Mouse (Mus musculus): ENCODE data around the gene Itprid2. TPM values are rescaled to one million over a fixed set of nuclear protein-coding genes. Genes with fewer than 3 reads are reported as not detected.

Itprid2 gene
- total and polyA plus RNA-seq, 3 experiments = 9.0 to 21.5 TPM; not detected in 1

GRCm38 (mm10) chr2:79634528-79635400 is at the start of gene Itprid2 (continued):
- peak; percentile 53; the same call in 1 of the 2 replicates for TF ChIP-seq NELFE (IDR thresholded peaks at IDR 0.05; ENCODE audit: low read depth, low read length)
- TF ChIP-seq HCFC1 (IDR thresholded peaks at IDR 0.05; ENCODE audit: low read depth, low read length) = no peak
- TF ChIP-seq SIN3A (IDR thresholded peaks at IDR 0.05; ENCODE audit: low read length) = no peak
- no peak for TF ChIP-seq TBP (IDR thresholded peaks at IDR 0.05; ENCODE audit: low read depth, low read length)
- no peak for TF ChIP-seq ETS1 (IDR thresholded peaks at IDR 0.05; ENCODE audit: low read depth, low read length)

- Histone ChIP-seq H3K9me3 (replicated peaks; ENCODE audit: insufficient read depth, low read length) (no peaks in the 10 kb centered on the region), H3K79me2 (ENCODE audit: control insufficient read depth, insufficient read depth, low read length, poor library complexity) (no peaks in the 10 kb centered on the region), H3K4me1 (ENCODE audit: control insufficient read depth in 1 of 2, insufficient read depth in 2 of 2, low read length in 2 of 2) (peaks cover under 1 to 2% of the 10 kb centered on the region in 2 experiments; a peak in 3 of 4 replicates), H3K9ac (ENCODE audit: control insufficient read depth, low read depth, low read length, poor library complexity, severe bottlenecking) (no peak overlapping the region), H3K27ac (ENCODE audit: control insufficient read depth, low read depth, low read length) (no peak overlapping the region), H3K27me3 (ENCODE audit: control insufficient read depth in 1 of 2, insufficient read depth in 2 of 2, low read length in 2 of 2) (peaks cover 3 to 14% of the 10 kb centered on the region in 2 experiments), H3K36me3 (ENCODE audit: control insufficient read depth in 1 of 2, insufficient read depth in 2 of 2, low read length in 2 of 2) (no peaks in the 10 kb centered on the region), H3K4me3 (ENCODE audit: control insufficient read depth in 1 of 2, insufficient read depth in 1 of 2, low read depth in 2 of 2, low read length in 2 of 2) (no peak overlapping the region)
- DNase-seq (ENCODE audit: low read depth, low spot score) = no peak
- TF ChIP-seq USF2 (IDR thresholded peaks at IDR 0.05; ENCODE audit: borderline replicate concordance in 1 of 2, insufficient read depth in 1 of 2, low read depth in 1 of 2, low read length in 2 of 2) (no peak), MYC (IDR thresholded peaks at IDR 0.05; ENCODE audit: low read depth, low read length) (no peak), UBTF (IDR thresholded peaks at IDR 0.05; ENCODE audit: borderline replicate concordance, insufficient read depth, low read depth, low read length) (no peak), CTCF (IDR thresholded peaks at IDR 0.05 in 2 of 3, conservative IDR thresholded peaks at IDR 0.05 in 1 of 3; ENCODE audit: control insufficient read depth in 1 of 3, insufficient read depth in 1 of 3, low read depth in 2 of 3, low read length in 3 of 3, poor library complexity in 1 of 3, severe bottlenecking in 1 of 3) (no peak), ELF1 (IDR thresholded peaks at IDR 0.05; ENCODE audit: low read depth, low read length) (no peak), MXI1 (IDR thresholded peaks at IDR 0.05; ENCODE audit: low read depth, low read length) (no peak), CHD2 (IDR thresholded peaks at IDR 0.05; ENCODE audit: low read length) (no peak), RCOR1 (IDR thresholded peaks at IDR 0.05; ENCODE audit: low read depth, low read length) (no peak), RAD21 (IDR thresholded peaks at IDR 0.05; ENCODE audit: low read depth, low read length) (no peak), JUND (IDR thresholded peaks at IDR 0.05; ENCODE audit: low read depth, low read length) (no peak), TCF12 (IDR thresholded peaks at IDR 0.05; ENCODE audit: low read depth, low read length) (no peak), E2F4 (IDR thresholded peaks at IDR 0.05; ENCODE audit: borderline replicate concordance, low read depth, low read length) (no peak), MAZ (IDR thresholded peaks at IDR 0.05; ENCODE audit: low read depth, low read length) (no peak), MAFK (IDR thresholded peaks at IDR 0.05; ENCODE audit: borderline replicate concordance, low read depth, low read length) (no peak), NELFE (IDR thresholded peaks at IDR 0.05; ENCODE audit: low read depth, low read length) (no peak), ZC3H11A (IDR thresholded peaks at IDR 0.05; ENCODE audit: low read depth, low read length) (no peak), SIN3A (IDR thresholded peaks at IDR 0.05; ENCODE audit: low read length) (no peak)
These were observed 39.0 kb upstream of the Itprid2 start for GRCm38 (mm10) chr2:79596177-79596576.
